Mouse (Mus musculus) layer of hippocampus, adult 18-20 months (tissue): ENCODE results near the gene Fam219b. TPM values are rescaled to one million over a fixed set of nuclear protein-coding genes. Genes with fewer than 3 reads are reported as not detected.

ENCODE experiments used
- DNase-seq, 2 experiments: peaks; one replicate each; pipeline ENCODE4 v3.0.0; 2022; ENCODE audit warnings: low spot score in 2 of 2
- total RNA-seq, 2 experiments: library from RNA; stranded (reverse); gene quantifications; 2 replicates each; pipeline ENCODE4 v1.2.3; 2021

Fam219b gene
- total RNA-seq, 2 experiments from 2014 or later, result 16.5 to 24.3 TPM

- no peak for DNase-seq
Observed at GRCm38 (mm10) chr9:57524439-57524838, 12.9 kb upstream of the Fam219b start.

GRCm38 (mm10) chr9:57525516-57525915 lies 11.8 kb upstream of the Fam219b start:
- DNase-seq, result no peak

GRCm38 (mm10) chr9:57526435-57526834 lies 10.9 kb upstream of the Fam219b start:
- DNase-seq, result no peak

- DNase-seq, result no peak
Observed at GRCm38 (mm10) chr9:57531946-57532345, 5.4 kb upstream of the Fam219b start.

- DNase-seq, result no peak
Observed at GRCm38 (mm10) chr9:57536362-57536761, 966 bp upstream of the Fam219b start.

- DNase-seq, result no peak
Observed at GRCm38 (mm10) chr9:57537728-57538181, 427 bp downstream of the Fam219b start.

GRCm38 (mm10) chr9:57539550-57539949 lies 2.2 kb downstream of the Fam219b start:
- no peak for DNase-seq

GRCm38 (mm10) chr9:57541312-57541711 lies 4.0 kb downstream of the Fam219b start:
- peak in 1 of 2 experiments; percentile 64 for DNase-seq

- DNase-seq, result no peak
Observed at GRCm38 (mm10) chr9:57543951-57544350, 6.6 kb downstream of the Fam219b start.

- DNase-seq, result no peak
Observed at GRCm38 (mm10) chr9:57547287-57547686, 10.0 kb downstream of the Fam219b start.

- no peak for DNase-seq
Observed at GRCm38 (mm10) chr9:57547869-57548268, 10.5 kb downstream of the Fam219b start.

- DNase-seq, result no peak
Observed at GRCm38 (mm10) chr9:57549186-57549585, 11.9 kb downstream of the Fam219b start.

- DNase-seq, result no peak
Observed at GRCm38 (mm10) chr9:57550126-57550862, 13.0 kb downstream of the Fam219b start.

GRCm38 (mm10) chr9:57552139-57552887 lies 15.0 kb downstream of the Fam219b start, which contains the start of gene Mpi:
Gene Mpi (minus strand): TSS chr9:57552763.
- DNase-seq, result peak; percentile 69 to 86

GRCm38 (mm10) chr9:57553119-57553518 lies 15.8 kb downstream of the Fam219b start:
- DNase-seq, result no peak

- no peak for DNase-seq
Observed at GRCm38 (mm10) chr9:57554753-57555152, 17.4 kb downstream of the Fam219b start.

- DNase-seq, result no peak
Observed at GRCm38 (mm10) chr9:57557215-57557614, 19.9 kb downstream of the Fam219b start.

GRCm38 (mm10) chr9:57558625-57559024 lies 21.3 kb downstream of the Fam219b start:
- DNase-seq, result no peak

GRCm38 (mm10) chr9:57559568-57559967 lies 22.2 kb downstream of the Fam219b start:
- DNase-seq, result no peak

- no peak for DNase-seq
Observed at GRCm38 (mm10) chr9:57560263-57560662, 22.9 kb downstream of the Fam219b start.

- peak; percentile 92 to 96 for DNase-seq
Observed at GRCm38 (mm10) chr9:57560861-57561710, 23.8 kb downstream of the Fam219b start, which contains the start of gene Scamp2. Gene Scamp2 (plus strand): TSS chr9:57560943.
